Mouse (Mus musculus) forebrain, embryonic 10.5 days (tissue): ENCODE results near the gene Sorcs2. TPM values are rescaled to one million over a fixed set of nuclear protein-coding genes. Genes with fewer than 3 reads are reported as not detected.

ENCODE experiments used
- DNase-seq: peaks from one replicate; pipeline ENCODE4 v3.0.0-alpha.2; 2017; ENCODE audit warnings: low spot score; ENCODE audit errors: extremely low spot score
- H3K27ac ChIP-seq: fragments of 300-500 bp; sonication (generic); 2 replicates; pipeline ENCODE4 v1.5.1; 2016; ENCODE audit warnings: mild to moderate bottlenecking
- H3K27me3 ChIP-seq: fragments of 300-500 bp; sonication (generic); 2 replicates; pipeline ENCODE4 v1.6.1; 2016; ENCODE audit warnings: mild to moderate bottlenecking; ENCODE audit not compliant: poor library complexity, severe bottlenecking
- H3K36me3 ChIP-seq: fragments of 300-500 bp; sonication (generic); replicated peaks from 2 replicates; pipeline ENCODE4 v1.6.1; 2016; ENCODE audit warnings: mild to moderate bottlenecking, moderate library complexity
- H3K4me1 ChIP-seq: fragments of 300-500 bp; sonication (generic); 2 replicates; pipeline ENCODE4 v1.6.1; 2016
- H3K4me3 ChIP-seq: fragments of 300-500 bp; sonication (generic); 2 replicates; pipeline ENCODE4 v1.5.1; 2016; ENCODE audit warnings: mild to moderate bottlenecking, moderate library complexity
- H3K9me3 ChIP-seq: fragments of 300-500 bp; sonication (generic); 2 replicates; pipeline ENCODE4 v1.6.1; 2016; ENCODE audit warnings: mild to moderate bottlenecking, moderate library complexity
- WGBS: fragments of 180-500 bp; shearing (Covaris S2); methylation state at CpG from one replicate; pipeline ENCODE4 v1.1.7; 2016; 5-methylcytosine and 5-hydroxymethylcytosine counted together
- polyA plus RNA-seq: library from polyadenylated mRNA; unstranded; fragments of >200 nt; fragmentation: Nextera tagmentation; extraction: Ambion mirVana; gene quantifications from 2 replicates; pipeline ENCODE4 v1.2.1, GENCODE M21; 2016

Gene Sorcs2
- polyA plus RNA-seq, 1 experiment from 2014 or later, result 4.7 TPM

GRCm38 (mm10) chr5:36336252-36336651 is 61.7 kb downstream of the Sorcs2 start:
- H3K9me3 ChIP-seq, result no peaks in the 10 kb centered on the region
- H3K36me3 ChIP-seq, result no peaks in the 10 kb centered on the region
- 81% methylated on average over 7 of the region's 7 CpGs for WGBS
- no peak overlapping the region for H3K4me3 ChIP-seq
- 0 out of 2 replicates have a peak overlapping the region, but pooled peaks have one; percentile 42 for H3K27ac ChIP-seq
- H3K4me1 ChIP-seq, result peaks cover 52% of the 10 kb centered on the region
- no peak for DNase-seq
- H3K27me3 ChIP-seq, result 0 out of 2 replicates have a peak, but pooled peaks cover 13% of the 10 kb centered on the region

- peaks cover 57% of the 10 kb centered on the region for H3K4me1 ChIP-seq
- WGBS, result 82% methylated on average over 2 of the region's 2 CpGs
- peak overlapping the region; percentile 42 for H3K27ac ChIP-seq
Measured at GRCm38 (mm10) chr5:36335661-36336060, 62.3 kb downstream of the Sorcs2 start.

GRCm38 (mm10) chr5:36334227-36334626 is 63.7 kb downstream of the Sorcs2 start:
- 46% methylated on average over 7 of the region's 7 CpGs for WGBS
- Histone ChIP-seq H3K9me3 (no peaks in the 10 kb centered on the region), H3K4me1 (peaks cover 50% of the 10 kb centered on the region), H3K4me3 (no peak overlapping the region), H3K27me3 (0 out of 2 replicates have a peak, but pooled peaks cover 13% of the 10 kb centered on the region), H3K36me3 (no peaks in the 10 kb centered on the region), H3K27ac (peak overlapping the region; percentile 60)
- DNase-seq, result peak; percentile 47

More at GRCm38 (mm10) chr5:36335661-36336060, 62.3 kb downstream of the Sorcs2 start:
- no peaks in the 10 kb centered on the region for H3K36me3 ChIP-seq
- no peak overlapping the region for H3K4me3 ChIP-seq
- DNase-seq, result no peak
- H3K27me3 ChIP-seq, result 0 out of 2 replicates have a peak, but pooled peaks cover 13% of the 10 kb centered on the region
- H3K9me3 ChIP-seq, result no peaks in the 10 kb centered on the region

- DNase-seq, result no peak
Measured at GRCm38 (mm10) chr5:36330472-36331155, 67.3 kb downstream of the Sorcs2 start.

GRCm38 (mm10) chr5:36326057-36327010 is 71.6 kb downstream of the Sorcs2 start:
- DNase-seq, result no peak
- H3K4me3 ChIP-seq, result no peak overlapping the region
- H3K9me3 ChIP-seq, result no peaks in the 10 kb centered on the region
- H3K36me3 ChIP-seq, result no peaks in the 10 kb centered on the region
- H3K4me1 ChIP-seq, result peaks cover 42% of the 10 kb centered on the region
- 83% methylated on average over 9 of the region's 9 CpGs for WGBS
- no peaks in the 10 kb centered on the region for H3K27me3 ChIP-seq
- H3K27ac ChIP-seq, result peak overlapping the region; percentile 9; the same call in 1 of the 2 replicates

More at GRCm38 (mm10) chr5:36330472-36331155, 67.3 kb downstream of the Sorcs2 start:
- WGBS, result 86% methylated on average over 21 of the region's 21 CpGs
- Histone ChIP-seq H3K27me3 (0 out of 2 replicates have a peak, but pooled peaks cover 2% of the 10 kb centered on the region), H3K27ac (no peak overlapping the region), H3K36me3 (no peaks in the 10 kb centered on the region), H3K4me3 (no peak overlapping the region), H3K9me3 (no peaks in the 10 kb centered on the region), H3K4me1 (peaks cover 42% of the 10 kb centered on the region)

- no peaks in the 10 kb centered on the region for H3K36me3 ChIP-seq
- no peaks in the 10 kb centered on the region; the same call in 1 of the 2 replicates for H3K27me3 ChIP-seq
- peaks cover 41% of the 10 kb centered on the region for H3K4me1 ChIP-seq
- no peaks in the 10 kb centered on the region for H3K9me3 ChIP-seq
- peak overlapping the region; percentile 73 for H3K27ac ChIP-seq
- H3K4me3 ChIP-seq, result no peak overlapping the region
- no peak for DNase-seq
- 54% methylated on average over 9 of the region's 9 CpGs for WGBS
Measured at GRCm38 (mm10) chr5:36324140-36324572, 73.8 kb downstream of the Sorcs2 start.

- peak overlapping the region; percentile 73; the same call in 1 of the 2 replicates for H3K27ac ChIP-seq
- peaks cover 41% of the 10 kb centered on the region for H3K4me1 ChIP-seq
- no peaks in the 10 kb centered on the region; the same call in 1 of the 2 replicates for H3K27me3 ChIP-seq
- WGBS, result 7% methylated on average over 2 of the region's 2 CpGs
- H3K36me3 ChIP-seq, result no peaks in the 10 kb centered on the region
- H3K9me3 ChIP-seq, result no peaks in the 10 kb centered on the region
- H3K4me3 ChIP-seq, result no peak overlapping the region
- peak; percentile 79 for DNase-seq
Measured at GRCm38 (mm10) chr5:36323526-36323925, 74.4 kb downstream of the Sorcs2 start.

GRCm38 (mm10) chr5:36321581-36321980 is 76.4 kb downstream of the Sorcs2 start:
- Histone ChIP-seq H3K4me3 (no peak overlapping the region), H3K9me3 (no peaks in the 10 kb centered on the region), H3K27ac (peak overlapping the region; percentile 69), H3K27me3 (no peaks in the 10 kb centered on the region; the same call in 1 of the 2 replicates), H3K4me1 (peaks cover 49% of the 10 kb centered on the region), H3K36me3 (no peaks in the 10 kb centered on the region)
- DNase-seq, result peak; percentile 37
- 38% methylated on average over 8 of the region's 8 CpGs for WGBS

GRCm38 (mm10) chr5:36320667-36321066 is 77.3 kb downstream of the Sorcs2 start:
- 89% methylated on average over 8 of the region's 8 CpGs for WGBS
- Histone ChIP-seq H3K4me1 (peaks cover 52% of the 10 kb centered on the region), H3K9me3 (no peaks in the 10 kb centered on the region), H3K27me3 (no peaks in the 10 kb centered on the region; the same call in 1 of the 2 replicates), H3K27ac (peak overlapping the region; percentile 69), H3K36me3 (no peaks in the 10 kb centered on the region), H3K4me3 (no peak overlapping the region)
- DNase-seq, result no peak

- WGBS, result 77% methylated on average over 6 of the region's 6 CpGs
- no peaks in the 10 kb centered on the region; the same call in 1 of the 2 replicates for H3K27me3 ChIP-seq
- H3K9me3 ChIP-seq, result no peaks in the 10 kb centered on the region
- no peak overlapping the region for H3K4me3 ChIP-seq
- H3K27ac ChIP-seq, result no peak overlapping the region
- H3K4me1 ChIP-seq, result peaks cover 59% of the 10 kb centered on the region
- H3K36me3 ChIP-seq, result no peaks in the 10 kb centered on the region
- DNase-seq, result no peak
Measured at GRCm38 (mm10) chr5:36317641-36318368, 80.1 kb downstream of the Sorcs2 start.

GRCm38 (mm10) chr5:36315106-36315505 is 82.8 kb downstream of the Sorcs2 start:
- WGBS, result 93% methylated on average over 9 of the region's 9 CpGs
- Histone ChIP-seq H3K27ac (0 out of 2 replicates have a peak overlapping the region, but pooled peaks have one; percentile 86), H3K4me1 (peaks cover 57% of the 10 kb centered on the region), H3K9me3 (no peaks in the 10 kb centered on the region), H3K4me3 (no peak overlapping the region), H3K27me3 (no peaks in the 10 kb centered on the region; the same call in 1 of the 2 replicates), H3K36me3 (no peaks in the 10 kb centered on the region)
- DNase-seq, result no peak
